Mouse (Mus musculus) heart, embryonic 10.5 days (tissue): ENCODE data around the gene Camk2d. TPM values are rescaled to one million over a fixed set of nuclear protein-coding genes. Genes with fewer than 3 reads are reported as not detected.

Experiments used
- DNase-seq: peaks from one replicate; pipeline ENCODE4 v3.0.0-alpha.2; 2017; ENCODE audit warnings: low spot score
- H3K27ac ChIP-seq: fragments of 300-500 bp; sonication (generic); 2 replicates; pipeline ENCODE4 v1.5.1; 2016; ENCODE audit warnings: mild to moderate bottlenecking
- H3K27me3 ChIP-seq: fragments of 300-500 bp; sonication (generic); 2 replicates; pipeline ENCODE4 v1.6.1; 2016; ENCODE audit warnings: mild to moderate bottlenecking; ENCODE audit not compliant: poor library complexity, insufficient read depth, severe bottlenecking
- H3K36me3 ChIP-seq: fragments of 300-500 bp; sonication (generic); 2 replicates; pipeline ENCODE4 v1.6.1; 2016; ENCODE audit warnings: mild to moderate bottlenecking, moderate library complexity
- H3K4me1 ChIP-seq: fragments of 300-500 bp; sonication (generic); 2 replicates; pipeline ENCODE4 v1.6.1; 2016; ENCODE audit warnings: mild to moderate bottlenecking
- H3K4me3 ChIP-seq: fragments of 300-500 bp; sonication (generic); 2 replicates; pipeline ENCODE4 v1.5.1; 2016; ENCODE audit warnings: mild to moderate bottlenecking, moderate library complexity
- H3K9me3 ChIP-seq: fragments of 300-500 bp; sonication (generic); 2 replicates; pipeline ENCODE4 v1.6.1; 2016; ENCODE audit warnings: mild to moderate bottlenecking, moderate library complexity
- WGBS: fragments of 180-500 bp; shearing (Covaris S2); methylation state at CpG from one replicate; pipeline ENCODE4 v1.1.7; 2016; 5-methylcytosine and 5-hydroxymethylcytosine counted together
- polyA plus RNA-seq: library from polyadenylated mRNA; unstranded; fragments of >200 nt; fragmentation: Nextera tagmentation; extraction: Ambion mirVana; gene quantifications from 2 replicates; pipeline ENCODE4 v1.2.1, GENCODE M21; 2016

Camk2d gene
- polyA plus RNA-seq, 1 experiment from 2014 or later, result 58.0 TPM

DNA sequence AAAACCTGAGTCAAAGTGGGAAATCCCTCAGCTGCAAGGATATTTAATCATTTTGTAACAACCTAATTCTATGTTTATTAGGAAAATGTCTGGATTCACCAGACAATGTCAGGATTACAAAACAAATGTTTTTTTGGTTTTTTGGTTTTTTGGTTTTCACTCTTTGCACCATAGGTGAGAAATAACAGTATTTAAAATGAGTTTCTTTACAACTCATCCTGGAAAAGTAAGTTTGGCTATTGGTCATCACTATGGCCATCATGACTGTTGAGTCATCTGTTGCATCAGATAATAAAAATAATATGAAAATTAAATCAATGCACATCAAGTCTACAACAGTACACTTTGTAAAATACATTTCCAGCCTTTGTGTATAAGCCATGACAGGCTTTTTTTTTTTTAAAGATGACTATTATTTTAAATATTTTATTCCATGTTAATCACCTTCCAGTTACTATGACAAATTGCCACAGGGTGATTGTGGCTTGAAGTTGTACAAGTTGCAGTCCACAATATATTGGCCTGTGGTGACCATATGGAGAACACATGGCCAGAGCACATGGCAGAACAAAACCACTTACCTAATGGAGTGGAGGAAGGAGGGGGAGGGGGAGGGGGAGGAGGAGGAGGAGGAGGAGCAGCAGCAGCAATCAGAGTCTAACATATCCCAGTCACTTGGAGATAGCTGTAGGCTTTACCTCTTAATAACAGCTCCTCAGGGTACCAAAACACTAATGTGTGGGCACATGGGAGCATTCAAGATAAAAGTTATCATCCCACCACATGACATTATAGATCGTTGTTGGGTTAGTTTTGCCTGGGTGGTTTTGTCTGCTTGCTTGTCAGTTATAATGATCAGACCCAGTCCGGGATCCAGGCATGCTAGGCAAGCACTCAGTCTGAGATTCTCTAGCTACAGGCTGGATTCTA lies 197.2 kb downstream of the Camk2d start:
- no peak for DNase-seq
- peaks cover 49% of the 10 kb centered on the region for H3K36me3 ChIP-seq
- no peak overlapping the region for H3K27ac ChIP-seq
- 75% methylated on average over 2 of the region's 2 CpGs for WGBS
- H3K27me3 ChIP-seq, result no peaks in the 10 kb centered on the region
- H3K9me3 ChIP-seq, result no peaks in the 10 kb centered on the region
- H3K4me1 ChIP-seq, result no peaks in the 10 kb centered on the region
- H3K4me3 ChIP-seq, result no peak overlapping the region

DNA sequence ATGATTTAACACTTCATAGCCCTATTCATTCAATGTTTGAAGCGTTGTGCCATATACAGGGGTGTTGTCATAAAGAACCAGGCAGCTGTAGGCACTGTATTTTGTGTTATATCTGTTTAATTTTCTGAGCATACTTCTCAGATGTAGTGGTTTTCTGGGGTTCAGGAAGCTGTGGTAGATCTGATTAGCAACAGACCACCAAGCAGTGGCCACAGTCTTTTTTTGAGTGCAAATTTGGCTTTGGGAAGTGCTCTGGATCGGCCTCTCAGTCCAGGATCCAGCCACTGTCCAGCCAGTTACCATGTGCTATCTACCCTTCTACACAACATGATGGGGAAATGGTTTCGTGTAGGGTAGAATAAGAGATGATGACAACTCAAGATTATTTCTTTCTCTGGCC lies 199.8 kb downstream of the Camk2d start:
- Histone ChIP-seq H3K27me3 (no peaks in the 10 kb centered on the region), H3K9me3 (no peaks in the 10 kb centered on the region), H3K36me3 (peaks cover 48% of the 10 kb centered on the region), H3K4me3 (no peak overlapping the region), H3K27ac (no peak overlapping the region), H3K4me1 (no peaks in the 10 kb centered on the region)
- 86% methylated on average over 3 of the region's 3 CpGs for WGBS
- DNase-seq, result no peak

DNA sequence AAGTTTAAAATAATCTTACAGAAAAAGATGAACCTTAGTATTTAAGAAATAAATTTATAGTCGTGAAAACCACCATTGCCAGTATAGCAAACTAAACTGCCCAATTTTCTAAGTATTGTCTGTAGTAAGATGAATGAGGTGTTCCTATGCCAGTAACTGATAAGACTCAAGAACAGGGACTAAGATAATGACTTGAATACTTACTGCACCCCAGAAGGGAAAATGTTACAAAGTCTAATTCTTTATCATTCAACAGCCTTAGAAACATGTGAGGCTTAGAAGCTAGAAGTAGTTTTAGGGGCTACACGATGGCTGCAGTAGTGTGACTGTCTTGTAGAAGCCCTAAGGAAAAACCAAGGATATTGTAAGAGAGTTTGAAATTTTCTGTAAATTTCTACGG lies 200.9 kb downstream of the Camk2d start:
- DNase-seq, result no peak
- Histone ChIP-seq H3K4me1 (no peaks in the 10 kb centered on the region), H3K9me3 (no peaks in the 10 kb centered on the region), H3K27ac (no peak overlapping the region), H3K4me3 (no peak overlapping the region), H3K27me3 (no peaks in the 10 kb centered on the region), H3K36me3 (peaks cover 49% of the 10 kb centered on the region)
- WGBS, result 80% methylated on average over 3 of the region's 3 CpGs

DNA sequence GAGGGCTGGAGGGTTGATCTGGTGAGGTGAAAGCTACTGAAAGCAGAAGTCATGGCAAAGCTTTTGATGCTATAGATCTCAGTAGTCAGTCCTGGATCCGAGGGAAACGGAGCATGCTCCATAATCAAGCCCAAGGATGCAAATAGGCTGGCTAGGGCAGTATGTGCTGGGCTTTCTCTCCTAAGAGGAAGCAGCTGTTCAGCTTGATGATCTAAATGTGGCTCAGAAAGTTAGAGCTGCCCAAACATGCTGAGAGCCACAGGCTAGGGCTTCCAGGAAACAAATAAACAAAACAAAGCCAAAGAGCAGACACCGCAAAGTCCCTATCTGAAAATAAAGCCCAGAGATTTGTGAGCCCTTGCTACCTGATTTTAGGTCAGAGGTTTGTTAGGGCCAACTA lies 201.7 kb downstream of the Camk2d start:
- Histone ChIP-seq H3K4me3 (no peak overlapping the region), H3K36me3 (peaks cover 41% of the 10 kb centered on the region), H3K27me3 (no peaks in the 10 kb centered on the region), H3K9me3 (no peaks in the 10 kb centered on the region), H3K27ac (no peak overlapping the region), H3K4me1 (no peaks in the 10 kb centered on the region)
- WGBS, result 93% methylated on average over 3 of the region's 3 CpGs
- no peak for DNase-seq

DNA sequence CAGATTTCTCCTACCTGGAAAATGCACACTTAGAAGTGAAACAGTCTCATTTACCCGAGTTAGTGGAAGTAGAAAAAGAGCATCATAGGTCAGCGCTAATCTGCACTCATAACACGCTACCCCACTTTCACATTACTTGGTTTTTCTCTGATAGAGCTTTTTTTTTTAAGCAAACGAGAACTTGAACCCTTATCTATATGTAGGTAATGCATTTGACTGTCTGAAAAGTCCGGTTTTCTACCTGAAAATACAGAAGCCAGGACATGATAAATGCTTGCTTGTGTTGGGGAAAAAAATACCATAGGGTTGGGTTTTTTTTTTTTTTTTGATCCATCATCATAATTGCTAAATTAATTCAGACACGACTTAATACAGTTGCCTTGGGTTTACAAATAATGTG lies 206.9 kb downstream of the Camk2d start:
- H3K9me3 ChIP-seq, result no peaks in the 10 kb centered on the region
- no peak overlapping the region for H3K27ac ChIP-seq
- H3K4me1 ChIP-seq, result peaks cover 4% of the 10 kb centered on the region; the same call in 1 of the 2 replicates
- DNase-seq, result no peak
- no peak overlapping the region for H3K4me3 ChIP-seq
- 82% methylated on average over 6 of the region's 6 CpGs for WGBS
- H3K36me3 ChIP-seq, result peaks cover 19% of the 10 kb centered on the region; the same call in 1 of the 2 replicates
- H3K27me3 ChIP-seq, result no peaks in the 10 kb centered on the region

DNA sequence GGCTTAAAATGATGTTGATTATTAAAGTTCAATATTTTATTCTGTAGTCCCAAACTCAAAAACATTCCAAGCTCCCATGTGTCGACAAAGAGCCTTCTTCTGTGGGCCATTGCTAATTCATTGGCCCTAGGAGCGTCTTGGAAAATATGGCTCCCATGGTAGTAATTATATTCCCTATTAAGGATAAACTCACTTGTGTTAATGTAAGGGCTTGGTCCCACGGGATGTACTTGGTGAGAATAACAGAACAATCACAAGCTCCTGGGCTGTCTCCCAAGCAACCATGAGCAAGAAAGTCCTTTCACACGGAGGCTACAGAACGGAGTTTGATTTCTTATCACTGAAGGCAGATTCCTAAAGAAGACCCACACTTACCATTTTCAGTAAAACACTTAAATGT lies 208.9 kb downstream of the Camk2d start:
- Histone ChIP-seq H3K4me1 (peaks cover 5% of the 10 kb centered on the region; the same call in 1 of the 2 replicates), H3K36me3 (peaks cover 12% of the 10 kb centered on the region; the same call in 1 of the 2 replicates), H3K4me3 (no peak overlapping the region), H3K9me3 (no peaks in the 10 kb centered on the region), H3K27ac (no peak overlapping the region), H3K27me3 (no peaks in the 10 kb centered on the region)
- no peak for DNase-seq
- 80% methylated on average over 5 of the region's 5 CpGs for WGBS

DNA sequence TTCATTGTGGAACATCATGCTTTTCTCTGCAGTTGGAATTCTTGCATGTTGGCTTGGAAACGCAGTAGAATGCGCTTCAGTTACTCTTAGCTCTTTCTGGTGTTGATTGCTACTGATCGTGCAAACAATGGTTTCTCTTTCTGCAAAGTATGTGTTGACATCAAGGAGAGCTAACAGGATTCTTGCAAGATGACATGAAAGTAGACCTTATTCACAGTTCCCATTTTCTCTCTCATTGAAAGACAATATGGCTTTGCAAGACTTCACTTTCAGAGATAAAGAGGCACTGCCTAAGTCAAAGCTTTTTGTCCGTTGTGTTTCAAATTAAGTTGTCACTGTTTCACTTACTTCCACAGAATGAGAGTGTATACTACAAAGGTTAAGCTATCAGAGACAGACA lies 210.0 kb downstream of the Camk2d start:
- no peak for DNase-seq
- Histone ChIP-seq H3K27me3 (no peaks in the 10 kb centered on the region), H3K9me3 (no peaks in the 10 kb centered on the region), H3K4me1 (peaks cover 5% of the 10 kb centered on the region; the same call in 1 of the 2 replicates), H3K36me3 (peaks cover 14% of the 10 kb centered on the region; the same call in 1 of the 2 replicates), H3K4me3 (no peak overlapping the region), H3K27ac (no peak overlapping the region)
- 45% methylated on average over 4 of the region's 4 CpGs for WGBS

DNA sequence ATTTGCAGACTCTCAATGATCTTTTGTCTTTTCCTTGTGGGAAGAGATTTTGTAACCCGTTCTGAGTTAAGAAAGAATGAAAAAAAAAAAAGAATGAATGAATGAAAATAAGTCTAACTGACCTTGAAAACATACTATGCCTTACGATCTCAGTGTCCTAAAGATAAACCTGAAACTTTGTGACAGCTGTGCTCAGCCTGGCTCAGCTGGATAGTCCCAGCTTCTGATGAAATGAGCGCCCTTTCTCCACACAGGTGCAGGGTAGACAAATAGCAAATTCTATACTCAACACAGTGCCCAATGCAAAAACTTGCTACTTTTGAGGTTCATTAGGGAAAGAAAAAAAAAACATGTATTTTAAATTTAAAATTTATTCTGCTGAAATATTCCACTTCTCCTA lies 213.8 kb downstream of the Camk2d start:
- Histone ChIP-seq H3K4me3 (no peak overlapping the region), H3K27ac (no peak overlapping the region), H3K27me3 (no peaks in the 10 kb centered on the region), H3K9me3 (no peaks in the 10 kb centered on the region), H3K36me3 (peaks cover 5% of the 10 kb centered on the region; the same call in 1 of the 2 replicates), H3K4me1 (peaks cover 5% of the 10 kb centered on the region; the same call in 1 of the 2 replicates)
- no peak for DNase-seq
- 72% methylated on average over 3 of the region's 3 CpGs for WGBS

DNA sequence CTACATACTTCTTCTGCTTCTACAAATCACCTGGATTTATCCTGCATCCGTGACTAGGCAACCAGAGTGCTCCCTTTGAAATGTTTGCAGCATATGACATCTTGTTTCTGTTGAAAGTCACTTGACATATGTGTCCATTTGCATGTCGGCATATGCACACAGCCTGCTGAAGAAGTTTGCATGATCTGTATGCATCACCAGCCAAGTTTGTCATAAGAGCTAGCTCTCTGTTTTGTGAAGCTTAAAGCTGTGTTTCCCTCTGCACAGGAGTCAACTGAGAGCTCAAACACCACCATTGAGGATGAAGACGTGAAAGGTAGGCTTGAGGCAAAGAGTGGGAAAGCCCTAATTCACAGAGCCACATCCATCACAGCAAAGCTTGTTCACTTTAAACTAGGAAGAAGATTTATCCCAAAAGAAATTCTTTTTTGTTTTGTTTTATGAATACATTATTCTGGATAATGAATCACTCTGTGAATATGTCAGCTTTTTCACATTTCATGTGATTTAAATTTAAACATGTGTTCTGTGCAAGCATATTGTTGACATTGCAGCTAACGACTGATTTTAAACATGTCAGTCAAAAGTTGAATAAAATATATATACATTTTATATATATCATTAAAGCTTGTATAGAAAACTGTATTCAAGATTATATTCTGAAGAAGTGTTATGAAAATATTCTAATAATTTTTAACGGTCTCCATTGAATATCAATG lies 214.4 kb downstream of the Camk2d start:
- 85% methylated on average over 5 of the region's 5 CpGs for WGBS
- no peak overlapping the region for H3K27ac ChIP-seq
- H3K36me3 ChIP-seq, result peaks cover 4% of the 10 kb centered on the region; the same call in 1 of the 2 replicates
- DNase-seq, result no peak
- H3K27me3 ChIP-seq, result no peaks in the 10 kb centered on the region
- H3K4me3 ChIP-seq, result no peak overlapping the region
- H3K4me1 ChIP-seq, result peaks cover 5% of the 10 kb centered on the region; the same call in 1 of the 2 replicates
- no peaks in the 10 kb centered on the region for H3K9me3 ChIP-seq

DNA sequence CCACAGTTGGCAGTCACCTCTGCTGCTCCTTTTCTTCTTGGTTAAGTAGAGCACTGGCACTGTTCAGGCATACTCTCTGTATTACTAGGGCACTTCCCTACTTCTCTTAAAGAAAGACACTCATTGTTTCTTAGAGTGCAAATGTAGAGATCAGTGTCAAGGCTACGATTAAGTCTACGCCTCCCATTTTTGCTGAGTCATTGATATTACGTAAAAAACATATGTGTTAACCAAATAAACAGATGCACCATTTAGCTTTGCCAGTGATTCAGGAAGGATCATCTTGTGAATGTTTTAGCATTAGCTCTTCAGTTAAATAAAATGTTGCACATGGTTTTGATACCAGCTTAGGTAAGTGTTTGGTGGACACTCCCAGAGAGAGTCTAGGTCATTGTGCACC lies 215.5 kb downstream of the Camk2d start:
- H3K27me3 ChIP-seq, result no peaks in the 10 kb centered on the region
- H3K4me1 ChIP-seq, result peaks cover 14% of the 10 kb centered on the region
- 93% methylated on average over 3 of the region's 3 CpGs for WGBS
- peaks cover 3% of the 10 kb centered on the region; the same call in 1 of the 2 replicates for H3K36me3 ChIP-seq
- H3K4me3 ChIP-seq, result no peak overlapping the region
- H3K9me3 ChIP-seq, result no peaks in the 10 kb centered on the region
- no peak for DNase-seq
- no peak overlapping the region for H3K27ac ChIP-seq

DNA sequence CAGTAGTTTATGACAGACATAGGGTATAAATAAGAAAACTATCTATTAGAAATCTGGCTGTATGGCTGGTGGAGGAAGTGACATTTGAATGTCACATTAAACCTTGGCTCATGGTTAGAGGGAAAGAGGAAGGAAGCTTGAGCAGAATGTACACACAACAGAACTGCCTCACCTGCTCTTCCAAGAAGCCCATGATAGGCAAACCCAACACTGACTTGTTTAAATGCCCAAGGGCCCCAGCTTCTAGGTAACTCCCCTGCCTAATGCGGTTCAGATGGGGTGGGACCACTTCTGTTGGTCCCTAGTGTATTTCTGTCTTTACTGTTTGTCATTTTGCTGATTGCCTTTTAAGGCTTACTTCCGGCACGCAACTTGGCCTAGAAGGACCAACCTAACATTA lies 226.3 kb downstream of the Camk2d start:
- H3K4me3 ChIP-seq, result no peak overlapping the region
- H3K36me3 ChIP-seq, result peaks cover 9% of the 10 kb centered on the region; the same call in 1 of the 2 replicates
- DNase-seq, result no peak
- no peaks in the 10 kb centered on the region for H3K27me3 ChIP-seq
- H3K4me1 ChIP-seq, result no peaks in the 10 kb centered on the region
- no peaks in the 10 kb centered on the region for H3K9me3 ChIP-seq
- 90% methylated on average over 3 of the region's 3 CpGs for WGBS
- no peak overlapping the region for H3K27ac ChIP-seq

DNA sequence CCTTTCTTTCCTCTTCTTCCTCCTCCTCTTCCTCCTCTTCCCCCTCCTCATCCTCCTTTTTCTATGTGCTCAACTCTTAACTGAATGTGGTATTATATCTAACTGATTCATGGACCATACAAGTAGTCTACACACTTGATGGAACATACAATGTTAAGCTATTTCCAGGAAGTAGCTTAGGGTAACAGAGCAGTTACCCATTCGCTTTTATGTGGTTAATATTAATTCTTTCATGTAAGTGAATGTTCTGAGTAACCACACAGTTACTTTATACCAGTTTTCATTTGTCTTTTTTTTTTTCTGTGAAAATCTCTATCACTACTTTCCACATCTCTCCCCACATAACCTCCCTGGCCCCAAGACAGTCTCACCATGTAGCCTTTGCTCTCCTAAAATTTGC lies 228.8 kb downstream of the Camk2d start:
- Histone ChIP-seq H3K36me3 (peaks cover 6% of the 10 kb centered on the region; the same call in 1 of the 2 replicates), H3K4me3 (no peak overlapping the region)
- WGBS, result 83% methylated on average over 1 of the region's 1 CpGs

DNA sequence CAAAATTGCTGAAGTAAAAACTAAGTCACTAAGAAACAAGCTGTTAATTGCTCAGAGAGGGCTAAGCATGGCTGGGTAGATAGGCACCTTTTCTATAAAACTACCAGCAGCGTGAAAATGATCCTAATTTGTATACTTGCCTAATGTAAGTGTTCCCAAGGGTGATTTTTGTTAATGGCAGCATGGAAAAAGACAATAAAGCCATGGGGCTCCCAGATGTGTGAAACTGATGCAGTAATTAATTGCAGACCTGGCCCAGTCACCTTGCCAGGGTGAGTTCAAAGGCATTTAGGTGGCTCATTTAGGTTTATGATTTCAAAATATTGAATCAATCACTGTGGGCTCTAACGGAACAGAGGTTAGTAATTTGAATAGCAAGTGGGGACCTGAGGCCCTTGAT lies 230.1 kb downstream of the Camk2d start:
- no peak overlapping the region for H3K27ac ChIP-seq
- peaks cover 11% of the 10 kb centered on the region for H3K4me1 ChIP-seq
- no peaks in the 10 kb centered on the region for H3K9me3 ChIP-seq
- H3K27me3 ChIP-seq, result no peaks in the 10 kb centered on the region
- H3K36me3 ChIP-seq, result no peaks in the 10 kb centered on the region
- 86% methylated on average over 2 of the region's 2 CpGs for WGBS
- H3K4me3 ChIP-seq, result no peak overlapping the region
- DNase-seq, result no peak

More for the DNA sequence above, 228.8 kb downstream of the Camk2d start:
- Histone ChIP-seq H3K27ac (no peak overlapping the region), H3K9me3 (no peaks in the 10 kb centered on the region), H3K4me1 (peaks cover 3% of the 10 kb centered on the region; the same call in 1 of the 2 replicates), H3K27me3 (no peaks in the 10 kb centered on the region)
- no peak for DNase-seq
